Mouse (Mus musculus): ENCODE results near the gene AU018091. TPM values are rescaled to one million over a fixed set of nuclear protein-coding genes. Genes with fewer than 3 reads are reported as not detected.

AU018091 gene
- 0.46 TPM for polyA plus RNA-seq (2014; fragmentation: Illumina TruSeq; extraction: RNeasy Lipid Tissue Mini Kit (QIAGEN cat#74804))

GRCm38 (mm10) chr7:3168925-3169324 is at the start of gene AU018091:
Gene AU018091, minus strand, starts transcription at chr7:3169203.

Other genes starting within 250 kb of the AU018091 start
- gene Nlrp12, start 80.5 kb upstream of the AU018091 start, polyA plus RNA-seq (2014; fragmentation: Illumina TruSeq; extraction: RNeasy Lipid Tissue Mini Kit (QIAGEN cat#74804)) = not detected
- 168 TPM for gene Myadm, start 119.9 kb upstream of the AU018091 start, polyA plus RNA-seq (2014; fragmentation: Illumina TruSeq; extraction: RNeasy Lipid Tissue Mini Kit (QIAGEN cat#74804))
- not detected for gene Prkcg, start 120.0 kb upstream of the AU018091 start, polyA plus RNA-seq (2014; fragmentation: Illumina TruSeq; extraction: RNeasy Lipid Tissue Mini Kit (QIAGEN cat#74804))
- 1.5 TPM for gene Cacng7, start 163.8 kb upstream of the AU018091 start, polyA plus RNA-seq (2014; fragmentation: Illumina TruSeq; extraction: RNeasy Lipid Tissue Mini Kit (QIAGEN cat#74804))
- not detected for gene Cacng8, start 221.5 kb upstream of the AU018091 start, polyA plus RNA-seq (2014; fragmentation: Illumina TruSeq; extraction: RNeasy Lipid Tissue Mini Kit (QIAGEN cat#74804))